Mouse (Mus musculus): Measurements from ENCODE around the gene Aym1. TPM values are rescaled to one million over a fixed set of nuclear protein-coding genes. Genes with fewer than 3 reads are reported as not detected.
"Not testable (repeated sequence)": the region's sequence is repeated elsewhere in the genome, so short reads cannot be mapped to it uniquely, and the experiment has no call there.

The Aym1 gene
- polyA plus RNA-seq, 1 experiment from 2014 or later: not detected

DNA sequence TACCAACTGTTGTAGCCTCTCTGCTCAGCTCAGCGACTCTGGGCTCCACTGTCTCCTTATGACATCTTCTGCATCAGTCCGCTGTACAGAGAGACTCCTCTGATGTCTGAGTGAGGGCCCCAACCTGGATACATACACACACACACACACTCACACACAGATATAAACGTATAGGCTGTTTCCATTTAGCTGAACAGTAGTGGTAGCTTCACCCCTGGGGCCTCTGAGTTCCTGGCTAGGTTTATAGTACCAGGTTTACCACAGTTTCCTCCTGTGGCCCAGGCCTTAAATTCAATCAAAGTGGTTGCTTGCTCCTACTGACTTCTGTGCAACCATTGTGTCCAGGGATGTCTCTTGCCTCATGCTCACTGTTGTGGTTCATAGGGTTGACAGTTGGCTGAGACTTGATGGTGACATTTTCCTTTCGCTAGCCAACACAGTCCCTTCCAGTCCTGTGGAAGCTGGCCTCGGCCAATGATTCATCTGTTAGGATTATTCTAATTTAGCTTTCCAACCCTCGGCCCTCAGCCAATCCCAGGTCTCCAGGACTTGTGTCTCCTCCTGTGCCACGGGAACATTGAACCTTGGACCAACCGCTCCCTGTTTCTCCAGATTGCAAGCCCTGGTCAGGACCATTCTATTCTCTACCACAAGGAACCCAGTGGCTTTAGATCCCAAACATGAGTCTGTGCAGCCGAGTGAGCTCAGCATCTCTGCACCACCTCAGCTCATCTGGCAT is 5.3 kb downstream of the Aym1 start:
- Histone ChIP-seq H3K27me3 (replicated peaks; ENCODE audit: control insufficient read depth, insufficient read depth, low read length) (no peaks in the 10 kb centered on the region; the same call in 1 of the 2 replicates), H3K9me3 (ENCODE audit: control insufficient read depth, low read length) (no peaks in the 10 kb centered on the region), H3K9ac (ENCODE audit: low read depth, low read length) (no peak overlapping the region), H3K27ac (ENCODE audit: low read depth, low read length) (no peak overlapping the region), H3K4me3 (ENCODE audit: low read depth, low read length) (no peak overlapping the region), H3K36me3 (ENCODE audit: control insufficient read depth, insufficient read depth, low read length) (no peaks in the 10 kb centered on the region), H3K4me1 (replicated peaks; ENCODE audit: control insufficient read depth, insufficient read depth, low read length) (no peaks in the 10 kb centered on the region), H3K4me2 (no peak overlapping the region)
- no peak for ATAC-seq (replicated peaks; ENCODE audit: low FRiP score)
- DNase-seq (ENCODE audit: low spot score): no peak
- WGBS: 75% methylated on average over 9 of the region's 9 CpGs

DNA sequence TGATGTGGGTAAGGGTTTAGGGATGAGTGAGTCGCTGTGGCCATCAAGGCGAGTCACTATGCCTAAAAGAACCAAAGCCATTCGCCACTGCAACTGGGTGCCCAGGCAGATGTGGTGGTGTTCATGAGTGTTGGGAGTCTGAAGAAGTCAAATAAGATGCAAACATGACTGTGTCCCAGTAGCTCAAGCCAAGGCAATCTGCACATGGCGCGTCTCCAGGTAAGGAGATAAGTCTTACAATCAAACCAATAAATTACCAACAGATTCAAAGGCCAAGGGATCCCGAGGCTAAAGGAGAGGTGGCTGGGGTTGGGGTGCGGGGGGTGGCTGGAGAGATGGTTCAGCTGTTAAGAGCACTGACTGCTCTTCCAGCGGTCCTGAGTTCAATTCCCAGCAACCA is 6.1 kb downstream of the Aym1 start:
- Histone ChIP-seq H3K9ac (ENCODE audit: low read depth, low read length) (no peak overlapping the region), H3K4me2 (no peak overlapping the region), H3K4me1 (replicated peaks; ENCODE audit: control insufficient read depth, insufficient read depth, low read length) (no peaks in the 10 kb centered on the region), H3K27ac (ENCODE audit: low read depth, low read length) (no peak overlapping the region), H3K36me3 (ENCODE audit: control insufficient read depth, insufficient read depth, low read length) (no peaks in the 10 kb centered on the region), H3K9me3 (ENCODE audit: control insufficient read depth, low read length) (no peaks in the 10 kb centered on the region), H3K27me3 (replicated peaks; ENCODE audit: control insufficient read depth, insufficient read depth, low read length) (no peaks in the 10 kb centered on the region; the same call in 1 of the 2 replicates), H3K4me3 (ENCODE audit: low read depth, low read length) (no peak overlapping the region)
- no peak for ATAC-seq (replicated peaks; ENCODE audit: low FRiP score)
- DNase-seq (ENCODE audit: low spot score): no peak
- WGBS: 86% methylated on average over 8 of the region's 8 CpGs

DNA sequence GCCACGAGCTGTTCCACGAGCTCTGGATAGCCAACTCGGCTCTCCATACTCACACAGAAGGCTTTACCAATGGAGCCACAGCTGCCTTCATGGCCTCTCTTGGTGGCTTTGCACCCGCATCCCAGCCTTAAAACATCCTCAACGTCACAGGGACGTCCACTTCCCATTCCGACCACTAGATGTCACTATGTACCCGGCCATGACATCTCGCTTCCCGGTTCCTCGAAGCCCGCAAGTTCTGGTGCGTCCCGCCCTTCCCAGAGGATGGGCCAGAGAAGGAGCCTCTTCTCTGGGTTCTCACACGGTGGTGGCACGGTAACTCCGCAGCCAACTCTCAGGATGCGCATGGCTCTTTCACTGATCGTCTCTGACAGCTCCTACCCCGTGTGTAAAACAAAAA is 8.8 kb downstream of the Aym1 start:
- Histone ChIP-seq H3K27ac (ENCODE audit: low read depth, low read length) (no peak overlapping the region), H3K4me2 (no peak overlapping the region), H3K4me3 (ENCODE audit: low read depth, low read length) (no peak overlapping the region), H3K9me3 (ENCODE audit: control insufficient read depth, low read length) (no peaks in the 10 kb centered on the region), H3K9ac (ENCODE audit: low read depth, low read length) (no peak overlapping the region), H3K4me1 (replicated peaks; ENCODE audit: control insufficient read depth, insufficient read depth, low read length) (no peaks in the 10 kb centered on the region), H3K27me3 (replicated peaks; ENCODE audit: control insufficient read depth, insufficient read depth, low read length) (no peaks in the 10 kb centered on the region; the same call in 1 of the 2 replicates), H3K36me3 (ENCODE audit: control insufficient read depth, insufficient read depth, low read length) (no peaks in the 10 kb centered on the region)
- 6% methylated on average over 20 of the region's 20 CpGs for WGBS
- ATAC-seq (replicated peaks; ENCODE audit: low FRiP score) (no peak), DNase-seq (ENCODE audit: low spot score) (peak; percentile 50)

DNA sequence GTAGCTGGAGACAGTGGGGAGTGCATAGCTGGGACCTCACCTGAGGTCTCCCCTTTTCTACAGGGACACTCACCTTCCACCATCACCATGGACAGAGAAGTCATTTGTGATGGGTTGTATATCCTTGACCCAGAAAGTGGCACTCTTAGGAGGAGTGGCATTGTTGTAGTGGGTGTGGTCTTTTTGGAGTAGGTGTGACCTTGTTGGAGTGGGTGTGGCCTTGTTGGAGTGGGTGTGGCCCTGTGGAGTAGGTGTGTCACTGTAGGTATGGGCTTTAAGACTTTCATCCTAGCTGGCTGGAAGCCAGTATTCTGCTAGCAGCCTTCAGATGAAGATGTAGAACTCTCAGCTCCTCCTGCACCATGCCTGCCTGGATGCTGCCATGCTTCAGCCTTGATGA is 10.6 kb downstream of the Aym1 start:
- not testable (repeated sequence) for H3K4me1 ChIP-seq (replicated peaks; ENCODE audit: control insufficient read depth, insufficient read depth, low read length); H3K9me3 ChIP-seq (ENCODE audit: control insufficient read depth, low read length); H3K9ac ChIP-seq (ENCODE audit: low read depth, low read length); H3K4me3 ChIP-seq (ENCODE audit: low read depth, low read length); H3K36me3 ChIP-seq (ENCODE audit: control insufficient read depth, insufficient read depth, low read length); H3K27me3 ChIP-seq (replicated peaks; ENCODE audit: control insufficient read depth, insufficient read depth, low read length); H3K4me2 ChIP-seq; H3K27ac ChIP-seq (ENCODE audit: low read depth, low read length); ATAC-seq (replicated peaks; ENCODE audit: low FRiP score); DNase-seq (ENCODE audit: low spot score)

DNA sequence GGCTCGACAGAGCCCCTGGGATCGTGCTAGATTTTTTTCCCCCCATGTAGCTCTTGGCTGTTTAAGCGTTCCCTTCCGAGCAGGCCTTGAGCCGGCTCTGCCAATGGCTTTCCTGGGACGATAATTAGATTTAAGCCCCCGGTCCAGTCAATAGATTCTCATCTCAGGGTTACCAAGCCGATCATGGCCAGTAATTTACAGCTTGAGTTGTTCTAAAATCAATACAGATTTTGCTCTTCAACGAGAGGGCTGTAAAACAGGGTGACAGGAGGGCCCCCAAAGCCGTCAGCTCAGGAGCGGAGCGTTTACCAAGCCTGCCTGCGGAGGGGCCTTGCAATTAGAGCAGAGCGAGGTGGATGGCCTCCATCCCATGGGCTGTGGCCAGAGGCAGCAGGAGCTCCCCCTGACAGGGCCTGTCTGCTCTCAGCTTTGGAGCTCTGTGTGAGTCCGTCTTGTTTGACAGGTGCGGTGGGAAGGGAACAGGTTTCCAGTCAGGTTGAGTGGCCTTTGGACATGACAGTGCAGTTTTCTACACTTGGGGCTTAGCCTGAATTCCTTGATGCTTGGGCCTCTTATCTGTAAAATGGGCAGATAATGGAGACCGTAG is 12.3 kb downstream of the Aym1 start:
- Histone ChIP-seq H3K27me3 (replicated peaks; ENCODE audit: control insufficient read depth, insufficient read depth, low read length) (no peaks in the 10 kb centered on the region; the same call in 1 of the 2 replicates), H3K36me3 (ENCODE audit: control insufficient read depth, insufficient read depth, low read length) (no peaks in the 10 kb centered on the region), H3K27ac (ENCODE audit: low read depth, low read length) (no peak overlapping the region), H3K9ac (ENCODE audit: low read depth, low read length) (no peak overlapping the region), H3K9me3 (ENCODE audit: control insufficient read depth, low read length) (no peaks in the 10 kb centered on the region), H3K4me1 (replicated peaks; ENCODE audit: control insufficient read depth, insufficient read depth, low read length) (no peaks in the 10 kb centered on the region), H3K4me2 (no peak overlapping the region), H3K4me3 (ENCODE audit: low read depth, low read length) (no peak overlapping the region)
- DNase-seq (ENCODE audit: low spot score): no peak
- ATAC-seq (replicated peaks; ENCODE audit: low FRiP score): no peak
- WGBS: 79% methylated on average over 17 of the region's 17 CpGs

DNA sequence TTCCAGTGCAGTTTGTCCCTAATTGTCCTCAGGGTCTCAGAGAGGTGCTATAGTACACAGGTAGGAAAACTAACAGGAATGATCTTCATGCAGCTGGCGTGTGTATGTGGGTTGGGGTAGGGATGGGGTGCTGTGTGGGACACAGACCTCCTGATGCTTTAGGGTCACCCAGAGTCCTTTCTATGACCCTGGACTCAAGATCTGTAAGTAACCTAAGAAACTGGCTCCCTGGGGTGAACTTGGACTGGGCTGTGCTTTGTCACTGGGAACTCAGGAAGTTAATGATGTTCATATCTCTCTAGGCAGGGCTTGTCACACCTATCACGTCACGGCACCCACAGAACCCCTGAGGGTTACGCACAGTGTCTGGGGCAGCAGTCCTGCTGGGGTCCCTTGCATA is 15.4 kb downstream of the Aym1 start:
- H3K9me3 ChIP-seq (ENCODE audit: control insufficient read depth, low read length): no peaks in the 10 kb centered on the region
- DNase-seq (ENCODE audit: low spot score) (no peak), ATAC-seq (replicated peaks; ENCODE audit: low FRiP score) (no peak)
- no peaks in the 10 kb centered on the region for H3K4me1 ChIP-seq (replicated peaks; ENCODE audit: control insufficient read depth, insufficient read depth, low read length)
- H3K4me3 ChIP-seq (ENCODE audit: low read depth, low read length): no peak overlapping the region
- H3K4me2 ChIP-seq: no peak overlapping the region
- H3K9ac ChIP-seq (ENCODE audit: low read depth, low read length): no peak overlapping the region
- WGBS: 57% methylated on average over 4 of the region's 4 CpGs
- no peaks in the 10 kb centered on the region for H3K36me3 ChIP-seq (ENCODE audit: control insufficient read depth, insufficient read depth, low read length)
- no peak overlapping the region for H3K27ac ChIP-seq (ENCODE audit: low read depth, low read length)
- no peaks in the 10 kb centered on the region for H3K27me3 ChIP-seq (replicated peaks; ENCODE audit: control insufficient read depth, insufficient read depth, low read length)

DNA sequence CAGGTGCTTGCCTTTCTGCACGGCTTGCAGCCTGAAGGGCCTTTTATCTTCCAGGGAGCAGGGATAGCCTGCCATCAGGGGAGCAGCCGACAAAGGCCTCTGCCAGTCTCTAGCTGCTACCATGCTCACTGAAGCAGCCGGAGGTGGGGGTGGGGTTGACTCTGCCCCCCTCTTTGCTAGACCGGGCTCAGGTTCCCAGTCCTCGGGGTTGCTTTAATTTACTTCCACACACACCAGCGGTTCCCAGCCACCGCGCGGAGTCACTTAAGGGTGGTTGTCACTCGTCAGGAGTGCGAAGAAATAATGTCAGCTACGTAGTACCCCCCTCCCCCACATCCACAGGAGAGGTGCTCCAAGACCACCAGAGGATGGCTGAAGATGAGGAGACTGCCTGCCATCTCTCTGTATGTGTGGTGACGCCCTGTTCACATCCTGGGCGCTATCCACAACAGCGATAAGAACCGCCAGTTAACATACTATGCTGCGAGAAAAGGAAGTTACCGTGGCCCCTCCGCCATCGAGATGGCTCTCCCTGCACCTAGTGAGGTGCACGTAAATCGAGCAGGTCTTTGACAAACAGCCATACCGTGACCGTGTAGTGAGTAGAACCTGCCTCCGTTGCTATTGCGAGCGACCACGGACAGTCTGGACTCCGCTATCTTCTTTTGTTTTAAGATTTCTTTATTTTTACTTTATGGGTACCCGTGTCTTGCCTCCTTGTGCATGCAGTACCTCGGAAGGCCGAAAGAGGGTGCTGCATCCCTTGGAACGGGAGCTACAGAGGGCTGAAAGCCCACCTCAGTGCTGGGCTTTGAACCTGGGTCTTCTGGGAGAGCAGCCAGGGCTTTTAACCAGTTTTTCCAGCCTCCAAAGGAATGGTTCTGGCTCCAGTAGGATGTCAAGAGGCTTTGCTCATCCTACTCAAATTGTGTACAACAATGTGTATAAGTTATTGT is 16.2 kb downstream of the Aym1 start:
- Histone ChIP-seq H3K4me1 (replicated peaks; ENCODE audit: control insufficient read depth, insufficient read depth, low read length) (no peaks in the 10 kb centered on the region), H3K36me3 (ENCODE audit: control insufficient read depth, insufficient read depth, low read length) (no peaks in the 10 kb centered on the region), H3K4me2 (peak overlapping the region; percentile 47), H3K9ac (ENCODE audit: low read depth, low read length) (no peak overlapping the region), H3K27ac (ENCODE audit: low read depth, low read length) (no peak overlapping the region), H3K27me3 (replicated peaks; ENCODE audit: control insufficient read depth, insufficient read depth, low read length) (no peaks in the 10 kb centered on the region), H3K9me3 (ENCODE audit: control insufficient read depth, low read length) (no peaks in the 10 kb centered on the region), H3K4me3 (ENCODE audit: low read depth, low read length) (peak overlapping the region; percentile 23; the same call in 1 of the 2 replicates)
- no peak for ATAC-seq (replicated peaks; ENCODE audit: low FRiP score)
- 6% methylated on average over 33 of the region's 33 CpGs for WGBS
- DNase-seq (ENCODE audit: low spot score): peak; percentile 59

DNA sequence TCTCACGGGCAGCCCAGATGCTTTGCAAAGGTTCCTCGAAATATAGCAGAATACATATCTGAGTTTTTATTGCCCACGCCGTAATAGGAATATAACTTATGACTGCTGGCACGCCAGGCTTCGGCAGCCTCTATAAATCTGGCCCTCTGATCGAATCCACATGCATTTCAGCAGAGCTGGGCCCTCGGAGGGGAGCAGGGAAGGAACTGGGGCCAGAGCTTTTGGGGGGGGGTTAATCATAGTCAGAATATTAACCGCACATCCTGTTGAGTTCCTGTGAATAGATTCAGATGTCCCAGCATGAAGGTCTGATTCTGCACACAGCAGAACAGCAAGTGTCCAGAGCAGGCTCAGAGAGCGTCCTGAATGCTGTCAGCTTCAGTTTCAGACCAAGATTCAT is 17.2 kb downstream of the Aym1 start:
- Histone ChIP-seq H3K4me2 (no peak overlapping the region), H3K9me3 (ENCODE audit: control insufficient read depth, low read length) (no peaks in the 10 kb centered on the region), H3K9ac (ENCODE audit: low read depth, low read length) (no peak overlapping the region), H3K27me3 (replicated peaks; ENCODE audit: control insufficient read depth, insufficient read depth, low read length) (no peaks in the 10 kb centered on the region), H3K36me3 (ENCODE audit: control insufficient read depth, insufficient read depth, low read length) (no peaks in the 10 kb centered on the region), H3K4me3 (ENCODE audit: low read depth, low read length) (no peak overlapping the region), H3K27ac (ENCODE audit: low read depth, low read length) (no peak overlapping the region), H3K4me1 (replicated peaks; ENCODE audit: control insufficient read depth, insufficient read depth, low read length) (no peaks in the 10 kb centered on the region)
- no peak for ATAC-seq (replicated peaks; ENCODE audit: low FRiP score)
- WGBS: 77% methylated on average over 10 of the region's 10 CpGs
- DNase-seq (ENCODE audit: low spot score): no peak

All from liver, embryonic 11.5 days (tissue).